Mouse (Mus musculus): ENCODE results near the gene Osm.

GRCm38 (mm10) chr11:4246126-4246525 is 9.9 kb downstream of the Osm start:
- no peak for TF ChIP-seq CTCF (IDR thresholded peaks at IDR 0.05; ENCODE audit: low read depth)
- TF ChIP-seq EP300 (IDR thresholded peaks at IDR 0.05; ENCODE audit: low read depth): no peak

All from liver, embryonic 14.5 days (tissue).